Mouse (Mus musculus) heart, adult 18-20 months (tissue): ENCODE results near the gene Nde1. TPM values are rescaled to one million over a fixed set of nuclear protein-coding genes. Genes with fewer than 3 reads are reported as not detected.
A peak's percentile ranks its signal among the peaks of the same experiment; 100 is the strongest.

Experiments
- DNase-seq, 2 experiments: peaks; one replicate each; pipeline ENCODE4 v3.0.0; 2021 to 2022; ENCODE audit warnings: mixed read lengths in 1 of 2
- microRNA-seq, 2 experiments: library from miRNA; unstranded; fragments of <30 nt; microRNA quantifications; one replicate each; pipeline ENCODE4 v1.2.0; 2022
- total RNA-seq, 2 experiments: library from RNA; stranded (reverse); gene quantifications; 2 replicates each; pipeline ENCODE4 v1.2.3; 2021

The Nde1 gene
- total RNA-seq, 2 experiments from 2014 or later, result 26.0 to 28.7 TPM

- no peak for DNase-seq
Measured at GRCm38 (mm10) chr16:14160941-14161340, 2.1 kb upstream of the Nde1 start.

DNA sequence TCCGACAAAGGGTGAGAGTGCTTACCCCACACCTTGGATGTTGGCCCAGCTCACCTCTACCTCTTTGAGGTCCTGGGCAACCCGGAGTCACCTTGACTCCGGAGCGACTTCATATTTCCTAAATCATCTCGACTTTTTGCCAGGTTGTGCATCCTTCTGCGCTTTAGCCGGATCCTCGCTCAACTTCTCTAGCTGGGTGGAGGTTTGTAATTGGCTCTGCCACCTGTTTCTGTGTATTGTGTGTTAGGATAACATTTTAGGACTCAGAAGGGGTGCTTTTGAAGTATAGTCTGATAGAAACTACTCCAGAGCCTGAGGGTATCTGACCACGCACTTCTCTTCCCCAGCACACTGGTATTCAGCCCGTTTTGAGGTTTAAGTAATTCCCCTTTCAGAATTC is 656 bp downstream of the Nde1 start:
- no peak for DNase-seq

DNA sequence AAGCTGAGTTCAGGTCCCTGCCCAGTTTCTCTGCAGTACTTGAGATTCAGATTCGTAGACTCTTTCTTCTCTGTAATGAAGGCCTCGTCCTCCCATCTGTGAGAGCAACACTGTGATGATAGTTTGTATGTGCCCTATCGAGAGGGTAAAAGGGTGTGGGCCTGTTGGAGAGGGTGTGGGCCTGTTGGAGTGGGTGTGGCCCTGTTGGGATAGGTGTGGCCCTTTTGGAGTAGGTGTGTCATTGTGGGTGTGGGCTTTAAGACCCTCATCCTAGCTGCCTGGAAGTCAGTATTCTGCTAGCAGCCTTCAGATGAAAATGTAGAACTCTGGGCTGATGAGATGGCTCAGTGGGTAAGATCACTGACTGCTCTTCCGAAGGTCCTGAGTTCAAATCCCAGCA is 3.4 kb downstream of the Nde1 start:
- no peak for DNase-seq

- DNase-seq, result no peak
Measured at GRCm38 (mm10) chr16:14169706-14170105, 6.6 kb downstream of the Nde1 start.

DNA sequence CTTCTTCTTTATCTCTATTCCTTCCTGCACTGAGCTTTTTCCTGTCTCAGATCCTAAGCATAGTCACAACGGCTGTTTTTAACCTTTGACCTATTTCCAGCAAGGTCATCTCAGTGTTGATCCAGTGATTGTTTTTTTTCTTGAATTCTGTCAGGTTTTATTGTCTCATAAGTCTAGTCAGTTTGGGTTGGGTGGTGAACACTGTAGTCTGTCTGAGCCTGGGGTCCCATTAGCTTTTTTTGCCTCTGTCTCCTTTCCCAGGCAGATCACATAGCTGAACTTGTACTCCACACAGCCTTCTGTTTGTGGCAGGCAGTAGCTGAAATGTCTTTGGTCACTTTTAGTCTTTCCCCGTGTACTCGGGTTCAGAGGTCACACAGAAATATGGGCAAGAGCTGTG is 15.0 kb downstream of the Nde1 start:
- DNase-seq, result no peak

DNA sequence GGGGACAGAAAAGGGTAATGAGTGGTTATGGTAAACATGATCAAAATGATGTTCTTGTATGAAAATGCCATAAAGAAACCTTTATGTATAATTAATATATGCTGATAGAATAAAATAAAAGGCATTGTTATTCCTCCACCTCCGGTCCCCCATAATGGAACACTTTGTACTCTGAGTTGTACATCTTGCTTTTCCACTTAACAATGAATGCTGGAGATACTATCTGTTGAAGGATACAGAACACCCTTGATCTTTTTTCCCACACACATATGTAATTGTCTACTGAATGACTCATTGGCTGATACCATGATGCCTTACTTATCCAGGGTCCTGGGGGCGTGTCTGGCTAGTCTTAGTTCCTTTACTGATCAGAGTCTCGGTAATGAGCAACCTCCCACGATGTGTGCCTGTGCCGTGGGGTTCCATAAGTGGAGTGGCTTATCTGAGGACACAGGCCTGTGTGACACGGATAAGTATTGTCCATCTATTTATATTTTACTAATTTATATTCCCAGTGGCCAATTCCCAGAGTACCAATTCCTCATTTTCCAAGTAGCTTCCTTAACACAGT is 17.2 kb downstream of the Nde1 start:
- no peak for DNase-seq

DNA sequence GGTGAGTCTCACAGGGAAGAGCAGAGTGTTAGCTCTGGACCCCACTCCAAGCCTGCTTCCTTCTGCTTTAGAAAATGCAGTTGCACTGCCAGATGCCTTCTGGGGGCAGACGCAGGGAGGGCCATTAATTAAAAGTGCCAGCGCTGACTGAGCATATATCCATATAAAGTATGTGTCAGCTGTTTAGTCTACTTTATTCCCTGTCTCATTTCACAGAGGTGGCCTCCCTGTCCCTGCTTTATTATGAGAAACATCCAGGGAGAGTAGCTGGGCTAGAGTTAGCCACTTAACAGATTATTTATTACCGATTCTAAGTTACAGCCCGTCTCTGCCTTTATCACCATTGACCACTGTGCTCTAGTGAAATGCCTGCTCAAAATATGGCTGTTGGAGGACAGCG is 19.3 kb downstream of the Nde1 start:
- no peak for DNase-seq

GRCm38 (mm10) chr16:14183856-14184255 is 20.8 kb downstream of the Nde1 start:
- no peak for DNase-seq

DNA sequence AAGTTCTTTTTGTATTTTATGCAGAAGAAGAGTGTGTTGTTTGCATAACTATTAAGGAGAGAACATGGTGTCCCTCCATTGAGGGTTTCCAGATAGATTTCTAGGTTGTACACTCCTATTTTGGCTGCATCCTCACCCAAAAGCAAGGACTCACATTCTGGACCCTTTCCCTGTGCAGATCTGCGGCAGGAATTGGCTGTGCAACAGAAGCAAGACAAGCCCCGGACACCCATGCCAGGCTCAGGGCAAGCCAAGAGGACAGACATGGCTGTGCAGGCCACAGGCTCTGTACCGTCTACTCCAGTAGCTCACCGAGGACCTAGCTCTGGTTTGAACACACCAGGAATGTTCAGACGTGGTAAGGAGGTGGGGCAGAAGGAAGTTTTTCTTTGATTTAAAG is 22.4 kb downstream of the Nde1 start:
- no peak for DNase-seq

GRCm38 (mm10) chr16:14194164-14194950 is 31.3 kb downstream of the Nde1 start:
- DNase-seq, result peak; percentile 26 to 50

DNA sequence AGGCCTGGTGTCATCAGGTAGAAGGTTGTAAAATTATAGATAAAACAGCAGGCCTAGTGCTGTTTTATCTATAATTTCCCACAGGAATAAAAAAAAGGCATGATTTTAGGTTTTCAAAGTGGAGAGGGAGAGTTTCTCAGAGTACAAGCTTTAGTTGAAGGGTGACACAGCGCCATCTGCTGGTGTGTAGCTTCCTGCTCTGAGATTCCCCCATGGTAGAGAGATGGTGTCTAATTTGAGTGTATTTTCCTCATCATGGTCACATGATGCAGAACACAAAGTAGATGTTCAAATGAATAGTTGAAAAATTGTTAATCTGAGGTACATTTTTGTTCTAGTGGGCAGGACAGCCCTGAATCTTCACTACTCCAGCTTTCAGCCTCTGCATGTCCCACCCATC is 32.4 kb downstream of the Nde1 start:
- peak; percentile 45 to 74 for DNase-seq

GRCm38 (mm10) chr16:14198798-14199197 is 35.7 kb downstream of the Nde1 start:
- no peak for DNase-seq

DNA sequence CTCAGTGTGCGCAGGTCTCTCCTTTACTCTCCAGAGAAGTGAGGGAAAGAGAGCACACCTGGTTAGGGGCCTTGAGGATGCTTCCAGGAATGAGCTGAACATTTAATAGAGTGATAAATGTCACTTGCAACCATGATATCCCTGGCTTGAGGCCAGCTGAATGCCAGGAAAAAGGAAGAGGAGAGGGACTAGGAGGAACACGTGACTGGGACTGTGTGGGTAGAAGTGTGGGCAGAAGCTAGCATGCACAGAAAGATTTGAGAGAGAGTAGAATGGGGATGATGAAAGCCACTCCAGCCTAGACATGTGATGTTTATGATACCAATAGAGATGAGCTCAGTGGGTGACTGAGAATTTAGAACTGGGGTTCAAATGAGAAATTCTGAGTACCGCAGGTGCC is 52.1 kb downstream of the Nde1 start:
- no peak for DNase-seq

DNA sequence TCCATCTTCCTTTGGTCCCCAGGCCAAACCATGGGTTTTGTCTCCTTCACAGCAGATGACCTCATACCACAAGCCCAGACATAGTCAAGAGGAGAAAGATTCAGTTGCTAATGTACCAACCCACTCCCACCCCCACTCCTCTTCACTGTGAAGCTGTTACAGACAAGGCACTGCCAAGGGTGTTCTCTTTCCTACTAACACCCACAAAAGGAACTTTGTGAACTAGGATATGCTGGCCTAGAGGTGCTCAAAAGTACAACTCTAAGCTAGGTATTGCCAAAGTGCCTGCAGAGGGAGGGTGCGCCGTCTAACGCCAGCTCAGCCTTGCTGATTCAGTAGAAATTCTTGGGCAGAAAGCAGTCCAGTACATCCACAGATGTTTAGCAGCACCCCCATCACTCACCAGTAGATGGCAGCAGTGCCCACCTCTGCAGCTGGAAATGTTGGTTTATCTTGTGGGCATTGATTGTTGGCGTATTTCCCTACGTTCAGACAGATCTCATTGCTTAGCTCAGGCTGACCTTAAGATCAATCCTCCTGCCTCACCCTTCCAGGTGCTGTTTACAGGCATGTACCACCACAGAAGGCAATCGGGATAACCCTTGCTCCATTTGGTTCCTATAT is 74.1 kb downstream of the Nde1 start:
- peak; percentile 69 to 88 for DNase-seq

- no peak for DNase-seq
Measured at GRCm38 (mm10) chr16:14242059-14242458, 79.0 kb downstream of the Nde1 start.

Small RNA genes lying within 50 kb of the gene (microRNA-seq; reads per million reads assigned to microRNA genes)
- 0 reads per million in 2 experiments for gene Gm27671
- 914 to 1,206 reads per million in 2 experiments for gene Mir484

Other genes starting within 250 kb of the Nde1 start
- not detected for gene 2900011O08Rik, start 176.7 kb upstream of the Nde1 start, total RNA-seq
- not detected for gene Ifitm7, start 176.4 kb upstream of the Nde1 start, total RNA-seq
- 10 to 100 TPM; 31.3 to 35.9 TPM for gene Marf1, start 76 bp downstream of the Nde1 start, total RNA-seq
- 10 to 100 TPM; 25.1 to 28.1 TPM for gene Myh11, start 128.1 kb downstream of the Nde1 start, total RNA-seq
- gene Fopnl, start 154.1 kb downstream of the Nde1 start, total RNA-seq, result 10 to 100 TPM; 59.7 to 66.6 TPM
- gene Abcc1, start 198.3 kb downstream of the Nde1 start, total RNA-seq, result 10 to 100 TPM; 14.8 to 17.6 TPM